Mouse (Mus musculus) effector memory CD4-positive, alpha-beta T cell, adult 7 months (primary cell): ENCODE data around the gene Mss51. TPM values are rescaled to one million over a fixed set of nuclear protein-coding genes. Genes with fewer than 3 reads are reported as not detected.

ENCODE experiments used
- polyA plus RNA-seq: library from polyadenylated mRNA; unstranded; fragments of 100-300 nt; shearing (Covaris generic); gene quantifications from one replicate; pipeline ENCODE4 v1.2.1, GENCODE M21; 2017

Gene Mss51
- 1.9 TPM for polyA plus RNA-seq

GRCm38 (mm10) chr14:20496603-20497002, at the start of gene Mss51:
Gene Mss51, minus strand, starts transcription at chr14:20496901.

DNA sequence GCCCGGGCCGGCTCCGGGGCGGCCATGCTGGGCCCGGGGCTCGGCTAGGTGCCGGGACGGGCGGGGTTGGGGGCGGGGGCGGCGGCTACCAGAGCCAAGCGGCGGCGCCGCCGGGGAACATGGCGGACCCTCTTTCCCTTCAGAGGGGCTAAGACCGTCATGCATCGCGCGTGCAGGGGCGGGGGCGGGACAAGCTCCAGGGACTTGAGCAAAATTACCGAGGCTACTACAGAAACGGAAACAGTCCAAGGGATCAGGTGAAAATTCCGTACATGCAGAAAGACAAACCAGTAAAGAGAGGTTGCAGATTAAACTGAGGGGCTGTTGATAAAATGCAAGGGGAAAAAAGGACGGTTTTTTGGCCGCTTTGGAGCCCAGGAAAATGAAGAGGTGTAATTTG, 49.7 kb upstream of the Mss51 start, which contains the start of gene Ppp3cb:
TSS of gene Ppp3cb (minus strand) at position 159 of the 400 bp plus-strand sequence.

GRCm38 (mm10) chr14:20479291-20480194, 17.2 kb downstream of the Mss51 start, which contains the start of gene Anxa7:
Gene Anxa7, minus strand, starts transcription at chr14:20480133.

GRCm38 (mm10) chr14:20451765-20452331, 44.9 kb downstream of the Mss51 start, which contains the start of gene Cfap70:
Gene Cfap70, minus strand, starts transcription at chr14:20452226.

Other genes with a start within 250 kb of the Mss51 start
- 0.56 TPM for gene Kcnk16, start 227.7 kb downstream of the Mss51 start, polyA plus RNA-seq
- gene Nudt13, start 202.2 kb downstream of the Mss51 start, polyA plus RNA-seq = 11.5 TPM
- gene Ecd, start 148.8 kb downstream of the Mss51 start, polyA plus RNA-seq = 27.7 TPM
- 39.2 TPM for gene Fam149b, start 148.7 kb downstream of the Mss51 start, polyA plus RNA-seq
- gene Dnajc9, start 108.0 kb downstream of the Mss51 start, polyA plus RNA-seq = 107 TPM
- 35.1 TPM for gene Mrps16, start 103.3 kb downstream of the Mss51 start, polyA plus RNA-seq
- gene Cfap70, start 44.7 kb downstream of the Mss51 start, polyA plus RNA-seq = 0.35 TPM
- gene Anxa7, start 16.8 kb downstream of the Mss51 start, polyA plus RNA-seq = 69.9 TPM
- 21.1 TPM for gene Ppp3cb, start 49.7 kb upstream of the Mss51 start, polyA plus RNA-seq
- gene Usp54, start 144.2 kb upstream of the Mss51 start, polyA plus RNA-seq = 2.1 TPM
- gene Myoz1, start 159.6 kb upstream of the Mss51 start, polyA plus RNA-seq = 1.0 TPM
- gene Synpo2l, start 171.5 kb upstream of the Mss51 start, polyA plus RNA-seq = not detected
- 223 TPM for gene Sec24c, start 177.4 kb upstream of the Mss51 start, polyA plus RNA-seq
- 9.4 TPM for gene Fut11, start 198.1 kb upstream of the Mss51 start, polyA plus RNA-seq
- 83.9 TPM for gene Chchd1, start 206.1 kb upstream of the Mss51 start, polyA plus RNA-seq
- gene Zswim8, start 210.7 kb upstream of the Mss51 start, polyA plus RNA-seq = 27.9 TPM
- 25.3 TPM for gene Ndst2, start 237.7 kb upstream of the Mss51 start, polyA plus RNA-seq